Mouse (Mus musculus) testis, adult 2 months (tissue): ENCODE data around the gene Gm10721. TPM values are rescaled to one million over a fixed set of nuclear protein-coding genes. Genes with fewer than 3 reads are reported as not detected.
"Not testable (repeated sequence)": the region's sequence is repeated elsewhere in the genome, so short reads cannot be mapped to it uniquely, and the experiment has no call there.

Experiments used
- H3K27ac ChIP-seq: fragments of 200-500 bp; 2 replicates; pipeline ENCODE4 v1.5.1; 2012; ENCODE audit warnings: low read depth, low read length; ENCODE audit not compliant: control insufficient read depth, insufficient read depth
- H3K27me3 ChIP-seq: fragments of 200-500 bp; 2 replicates; pipeline ENCODE4 v1.6.1; 2012; ENCODE audit warnings: mild to moderate bottlenecking, low read length, moderate library complexity; ENCODE audit not compliant: control insufficient read depth, insufficient read depth
- H3K36me3 ChIP-seq: fragments of 200-500 bp; 2 replicates; pipeline ENCODE4 v1.6.1; 2012; ENCODE audit warnings: mild to moderate bottlenecking, low read length; ENCODE audit not compliant: control insufficient read depth, insufficient read depth
- H3K4me1 ChIP-seq: fragments of 200-500 bp; 2 replicates; pipeline ENCODE4 v1.6.1; 2012; ENCODE audit warnings: low read length; ENCODE audit not compliant: control insufficient read depth, insufficient read depth
- H3K4me3 ChIP-seq: fragments of 200-500 bp; 2 replicates; pipeline ENCODE4 v1.5.1; 2012; ENCODE audit warnings: low read depth, mild to moderate bottlenecking, low read length, moderate library complexity, mixed read lengths; ENCODE audit not compliant: control insufficient read depth
- polyA plus RNA-seq: library from polyadenylated mRNA; depleted of rRNA; stranded (reverse); fragments of >200 nt; gene quantifications from 2 replicates; pipeline ENCODE4 v1.2.3, GENCODE M21; 2012; rRNA removed

The Gm10721 gene
- polyA plus RNA-seq, 1 experiment: not detected

- H3K4me1 ChIP-seq, H3K4me3 ChIP-seq: not testable (repeated sequence)
These were observed 14.3 kb downstream of the Gm10721 start for GRCm38 (mm10) chr9:3027200-3027599.

GRCm38 (mm10) chr9:3029276-3030000 lies 16.5 kb downstream of the Gm10721 start:
- H3K4me1 ChIP-seq, H3K27me3 ChIP-seq, H3K36me3 ChIP-seq, H3K27ac ChIP-seq, H3K4me3 ChIP-seq: not testable (repeated sequence)

More at GRCm38 (mm10) chr9:3027200-3027599, 14.3 kb downstream of the Gm10721 start:
- H3K36me3 ChIP-seq, H3K27ac ChIP-seq, H3K27me3 ChIP-seq: not testable (repeated sequence)

GRCm38 (mm10) chr9:3030677-3031318 lies 17.9 kb downstream of the Gm10721 start:
- not testable (repeated sequence) for H3K4me1 ChIP-seq, H3K36me3 ChIP-seq, H3K27me3 ChIP-seq, H3K27ac ChIP-seq, H3K4me3 ChIP-seq

- not testable (repeated sequence) for H3K27me3 ChIP-seq, H3K4me3 ChIP-seq, H3K27ac ChIP-seq, H3K36me3 ChIP-seq, H3K4me1 ChIP-seq
These were observed 21.4 kb downstream of the Gm10721 start, which contains the start of gene Gm17535 for GRCm38 (mm10) chr9:3034299-3034698. TSS of gene Gm17535 (plus strand) at chr9:3034599.

- H3K27me3 ChIP-seq, H3K27ac ChIP-seq, H3K36me3 ChIP-seq, H3K4me1 ChIP-seq, H3K4me3 ChIP-seq: not testable (repeated sequence)
These were observed 23.6 kb downstream of the Gm10721 start, which contains the start of gene Gm10715 for GRCm38 (mm10) chr9:3036577-3036976. TSS of gene Gm10715 (plus strand) at chr9:3036877.

- not testable (repeated sequence) for H3K27ac ChIP-seq, H3K4me3 ChIP-seq, H3K36me3 ChIP-seq
These were observed 25.2 kb downstream of the Gm10721 start for GRCm38 (mm10) chr9:3038161-3038560.

More at GRCm38 (mm10) chr9:3038161-3038560, 25.2 kb downstream of the Gm10721 start:
- not testable (repeated sequence) for H3K27me3 ChIP-seq, H3K4me1 ChIP-seq

Other genes with a start within 250 kb of the Gm10721 start
- gene Gm10722, start 12.2 kb upstream of the Gm10721 start, polyA plus RNA-seq: not detected in 2 replicates
- gene Gm11168, start 9.8 kb upstream of the Gm10721 start, polyA plus RNA-seq: not detected in 2 replicates
- gene Gm10720, start 2.5 kb downstream of the Gm10721 start, polyA plus RNA-seq: not detected in 2 replicates
- not detected in 2 replicates for gene Gm10719, start 4.3 kb downstream of the Gm10721 start, polyA plus RNA-seq
- gene Gm10718, start 10.4 kb downstream of the Gm10721 start, polyA plus RNA-seq: 0.23 TPM in 1 of 2 replicates, not detected in the other
- gene Gm10717, start 12.3 kb downstream of the Gm10721 start, polyA plus RNA-seq: not detected in 2 replicates
- gene Gm17535, start 21.5 kb downstream of the Gm10721 start, polyA plus RNA-seq: not detected in 2 replicates
- gene Gm10715, start 23.7 kb downstream of the Gm10721 start, polyA plus RNA-seq: not detected in 2 replicates